Mouse (Mus musculus) heart, postnatal 25 days (tissue): ENCODE data around the gene Gm28635. TPM values are rescaled to one million over a fixed set of nuclear protein-coding genes. Genes with fewer than 3 reads are reported as not detected.
A peak's percentile ranks its signal among the peaks of the same experiment; 100 is the strongest.
"Not testable (repeated sequence)": the region's sequence is repeated elsewhere in the genome, so short reads cannot be mapped to it uniquely, and the experiment has no call there.

ENCODE experiments used
- DNase-seq: peaks from one replicate; pipeline ENCODE4 v3.0.0; 2022; ENCODE audit warnings: low spot score
- intact Hi-C: fragments of 180-260 bp; cut with DNase I; formaldehyde crosslinking; loops from one replicate; pipeline ENCODE4 v1.15.1; 2025
- total RNA-seq, 2 experiments: library from RNA; stranded (reverse); gene quantifications; 2 replicates each; pipeline ENCODE4 v1.2.3; 2021

Gene Gm28635
- total RNA-seq, 2 experiments from 2014 or later, result 5.4 to 5.8 TPM

DNA sequence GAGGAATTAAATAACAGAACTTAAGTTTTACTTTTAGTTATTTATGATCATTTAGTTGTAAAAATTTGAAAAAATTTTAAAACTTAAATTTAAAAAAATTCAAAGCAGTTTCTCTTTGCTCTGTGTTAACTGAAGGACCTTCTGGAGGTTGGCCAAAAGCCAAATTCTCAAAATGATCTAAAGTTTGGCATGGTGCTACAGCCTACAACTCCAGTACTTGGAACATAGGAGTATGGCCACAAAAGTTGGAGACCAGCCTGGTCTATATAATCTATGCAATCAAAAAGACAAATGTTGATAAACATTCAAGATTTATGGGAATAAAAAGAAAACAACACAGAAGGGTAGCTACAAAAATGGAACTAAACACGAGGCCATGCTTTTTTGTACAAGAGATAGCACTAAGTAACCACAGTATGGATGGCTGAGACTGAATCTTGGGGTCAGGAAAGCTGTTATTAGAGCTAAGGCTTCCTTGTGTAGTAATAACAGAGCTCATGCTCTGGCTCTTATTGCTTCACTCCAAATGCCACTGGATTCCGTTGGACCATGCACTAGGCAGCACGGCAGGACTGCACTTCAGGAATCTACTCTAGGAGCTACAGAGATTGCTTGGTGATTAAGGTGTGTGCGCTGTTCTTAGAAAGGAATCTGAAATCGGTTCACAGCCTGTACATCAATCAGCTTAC lies 17.3 kb upstream of the Gm28635 start:
- DNase-seq, result no peak
- intact Hi-C loops, result no loop called here

DNA sequence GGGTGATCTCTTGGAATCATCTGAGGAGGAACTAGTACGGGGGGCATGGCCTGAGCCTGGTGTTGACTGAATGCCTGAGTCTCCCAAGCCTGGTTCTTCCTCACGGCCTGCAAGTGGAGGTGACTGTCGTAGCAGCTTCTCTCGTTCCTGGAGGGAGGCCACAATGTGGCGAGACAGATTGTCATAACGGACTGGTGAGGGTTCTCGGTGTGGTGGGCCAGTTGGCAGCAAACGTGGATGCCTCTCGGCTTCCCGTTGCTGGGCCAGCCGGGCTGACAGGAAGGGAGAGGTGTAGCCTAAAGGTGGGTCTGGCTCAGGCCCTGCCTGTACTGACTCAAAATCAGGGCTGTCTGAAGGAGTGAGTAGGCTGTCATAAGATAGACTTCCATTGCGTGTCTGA lies 12.2 kb upstream of the Gm28635 start:
- intact Hi-C loops, result no loop called here
- DNase-seq, result no peak

DNA sequence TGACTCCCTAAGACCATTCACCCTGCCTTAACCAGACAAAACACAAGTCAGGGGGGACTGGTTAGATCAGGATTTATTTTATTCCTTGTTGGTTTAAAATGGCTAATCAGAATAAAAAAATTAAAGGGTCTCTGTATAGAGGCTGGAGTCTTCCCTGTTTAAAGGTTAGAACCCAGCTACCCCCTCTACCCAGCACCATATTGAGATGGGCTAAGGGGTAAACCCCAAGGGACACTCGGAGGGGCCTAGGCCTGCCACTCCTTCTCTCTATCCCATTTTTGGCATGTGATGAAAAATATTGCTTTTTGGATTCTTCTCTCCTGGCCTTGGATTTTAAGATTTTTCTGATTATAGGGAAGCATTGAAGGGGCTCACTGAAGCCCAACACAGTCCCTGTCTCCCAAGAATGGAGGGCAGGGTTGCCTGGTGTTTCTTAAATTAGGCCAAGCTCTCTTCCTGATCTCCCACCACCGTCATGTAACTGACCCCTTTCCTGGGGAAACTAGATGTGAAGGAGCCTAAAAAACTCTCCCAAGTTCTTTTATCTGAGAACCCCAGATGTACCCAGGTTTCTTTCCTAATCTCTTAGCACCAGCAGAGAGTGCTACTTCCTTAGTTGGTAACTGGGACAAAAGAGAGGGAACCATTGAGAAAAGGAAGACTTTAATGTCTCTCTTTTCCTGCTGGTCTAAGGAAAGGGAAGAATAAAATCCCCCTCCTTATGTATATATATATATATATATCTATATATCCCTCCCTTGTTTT lies 10.4 kb upstream of the Gm28635 start:
- intact Hi-C loops, result no loop called here
- no peak for DNase-seq

DNA sequence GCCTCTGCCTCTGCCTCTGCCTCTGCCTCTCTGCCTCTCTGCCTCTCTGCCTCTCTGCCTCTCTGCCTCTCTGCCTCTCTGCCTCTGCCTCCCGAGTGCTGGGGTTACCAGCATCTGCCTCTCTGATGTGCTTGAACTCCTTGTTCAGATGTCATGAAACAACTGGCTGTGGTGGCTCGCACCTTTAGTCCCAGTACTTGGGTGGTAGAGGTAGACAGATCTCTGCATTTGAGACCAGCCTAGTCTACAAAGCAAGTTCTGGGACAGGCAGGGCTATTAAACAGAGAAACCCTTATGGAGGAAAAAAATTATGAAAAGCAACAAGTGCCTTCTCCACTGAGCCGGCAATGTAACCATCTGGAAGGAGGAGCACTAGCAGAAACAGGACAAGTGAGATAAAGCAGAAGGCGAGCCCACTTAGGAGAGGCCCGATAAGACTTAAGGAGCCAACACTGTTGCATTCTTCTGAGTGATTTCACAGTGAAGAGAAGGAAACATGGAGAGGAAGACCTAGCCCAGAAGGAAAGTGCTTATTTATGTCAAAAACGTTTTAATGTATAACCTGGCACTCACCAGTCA lies 4.9 kb upstream of the Gm28635 start:
- intact Hi-C loops, result no loop called here
- DNase-seq, result no peak

DNA sequence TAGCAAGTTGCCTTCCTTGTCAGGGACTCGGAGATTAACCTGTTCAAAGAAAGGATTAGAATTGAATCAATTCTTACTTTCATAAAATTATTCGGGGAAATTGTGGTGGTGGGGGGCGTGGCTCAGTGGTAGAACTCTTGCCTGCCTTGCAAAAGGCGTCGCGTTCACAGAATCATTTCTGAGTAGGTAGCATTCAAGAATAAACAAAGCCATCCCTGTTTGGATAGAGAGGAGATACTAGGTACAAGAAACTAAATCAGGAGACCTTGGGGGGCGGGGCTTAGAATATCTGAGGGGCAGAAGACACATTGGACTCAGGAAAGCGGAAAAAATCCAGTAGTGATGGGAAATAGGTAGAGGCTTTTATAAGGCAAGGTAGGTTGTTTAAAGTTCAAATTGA lies 1.2 kb upstream of the Gm28635 start, which contains the start of gene Tmx2:
Gene Tmx2, minus strand, starts transcription at position 125 of the 400 bp plus-strand sequence.
- no peak for DNase-seq
- intact Hi-C loops, result loop anchor here (5.0 kb wide), 1 partner anchor 33 kb away; no protein-coding TSS in a partner anchor

DNA sequence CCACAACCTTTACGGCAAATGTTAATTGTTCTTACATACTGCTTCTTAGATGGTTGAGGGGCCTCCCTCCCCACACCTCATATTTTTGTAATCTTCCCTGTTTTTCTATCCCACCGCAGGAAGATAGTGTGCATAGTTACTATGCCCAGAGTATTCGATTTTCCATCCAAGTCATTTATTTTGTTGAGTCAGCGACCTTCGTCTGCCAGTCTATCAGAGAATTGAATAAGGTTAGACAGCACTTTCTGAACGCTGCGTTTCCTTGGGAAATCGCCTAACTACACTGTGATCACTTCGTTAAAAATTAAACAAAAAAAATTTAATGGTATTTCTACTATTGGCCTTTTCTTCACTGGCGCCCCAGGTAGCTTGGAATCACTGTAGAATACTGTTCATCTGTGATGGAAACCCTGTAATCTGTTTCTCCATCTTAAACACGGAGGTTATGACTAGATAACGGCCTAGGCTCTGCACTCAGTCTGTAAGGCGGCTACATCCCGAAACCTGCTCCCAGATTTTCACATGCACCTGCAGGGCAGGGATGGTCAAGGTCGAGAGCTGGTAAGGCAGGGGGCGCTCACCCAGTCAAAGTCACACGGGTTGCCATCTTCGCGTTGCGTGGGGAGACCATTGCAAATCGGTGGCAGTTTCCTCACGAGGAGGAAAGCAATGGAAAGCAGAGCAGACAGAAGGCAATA lies 422 bp downstream of the Gm28635 start:
- intact Hi-C loops, result loop anchor here (5.0 kb wide), 1 partner anchor 35 kb away; no protein-coding TSS in a partner anchor
- no peak for DNase-seq

DNA sequence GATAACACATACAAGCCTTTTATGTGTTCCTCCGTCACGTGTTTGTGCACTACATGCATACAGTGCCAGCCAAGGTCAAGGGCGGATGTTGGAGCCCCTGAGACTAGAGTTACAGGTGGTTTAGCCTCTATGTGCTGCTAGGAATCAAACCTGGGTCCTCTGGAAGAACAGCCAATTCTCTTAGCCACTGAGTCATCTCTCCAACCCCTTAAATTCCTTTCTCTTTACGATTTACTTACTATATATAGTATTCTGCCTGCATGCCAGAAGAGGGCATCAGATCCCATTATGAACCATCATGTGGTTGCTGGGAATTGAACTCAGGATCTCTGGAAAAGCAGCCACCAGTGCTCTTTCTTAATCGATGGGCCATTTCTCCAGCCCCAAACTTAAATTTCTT lies 6.3 kb downstream of the Gm28635 start:
- DNase-seq, intact Hi-C loops: not testable (repeated sequence)

DNA sequence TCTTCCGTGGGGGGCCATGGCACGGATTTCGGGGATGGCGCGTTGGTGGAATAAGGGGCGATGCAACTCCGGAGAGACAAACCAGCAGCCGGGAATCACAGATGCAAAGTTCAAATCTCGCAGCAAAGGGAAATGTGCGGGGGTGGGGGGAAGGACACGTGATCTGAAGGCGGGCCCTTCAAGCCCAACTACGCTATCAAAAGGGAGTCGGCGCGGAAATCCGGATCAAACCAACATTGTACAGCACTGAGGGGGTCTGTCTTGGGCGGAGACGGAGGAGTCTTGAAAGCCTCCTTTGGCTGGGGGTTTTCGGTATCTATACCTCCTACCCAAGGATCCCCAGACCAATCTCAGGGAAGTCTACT lies 7.3 kb downstream of the Gm28635 start, which contains the start of gene Selenoh:
Gene Selenoh, minus strand, starts transcription at position 202 of the 365 bp plus-strand sequence.
- peak; percentile 72 for DNase-seq
- intact Hi-C loops, result no loop called here

DNA sequence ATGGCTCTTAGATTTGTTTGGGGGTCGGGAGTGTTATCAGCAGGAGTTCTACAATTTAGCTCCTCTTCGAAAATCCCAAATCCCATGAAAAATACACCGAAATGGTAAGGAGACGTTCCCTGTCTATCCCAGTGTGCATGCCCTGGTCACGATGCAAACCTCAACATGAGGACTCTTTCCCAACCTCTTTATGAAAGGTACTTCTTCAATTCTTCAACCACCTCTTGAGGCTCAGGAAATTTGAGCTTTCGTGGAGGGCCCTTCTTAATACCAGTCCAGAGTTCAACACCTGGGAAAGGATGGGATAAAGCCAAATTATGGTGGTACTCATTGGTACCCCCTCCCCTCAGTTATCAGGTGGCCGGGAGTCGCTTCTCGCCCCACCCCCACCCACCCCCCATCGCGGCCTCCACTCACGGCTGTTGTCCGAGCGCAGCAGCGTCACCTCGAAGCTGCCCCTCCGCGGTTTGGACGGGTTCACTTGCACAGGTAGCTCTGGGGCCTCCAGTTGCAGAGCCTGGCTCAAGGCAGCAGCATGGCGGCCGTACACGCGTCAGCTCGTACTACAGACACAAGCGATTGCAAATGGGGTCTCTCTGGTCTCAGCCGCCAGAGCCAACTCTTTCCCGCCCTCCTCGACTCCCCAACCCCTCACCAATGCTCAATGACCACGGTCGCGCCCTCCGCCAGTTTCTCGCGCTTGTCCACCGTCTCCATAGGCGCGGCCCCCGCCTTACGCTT lies 7.8 kb downstream of the Gm28635 start:
- intact Hi-C loops, result no loop called here
- DNase-seq, result no peak

DNA sequence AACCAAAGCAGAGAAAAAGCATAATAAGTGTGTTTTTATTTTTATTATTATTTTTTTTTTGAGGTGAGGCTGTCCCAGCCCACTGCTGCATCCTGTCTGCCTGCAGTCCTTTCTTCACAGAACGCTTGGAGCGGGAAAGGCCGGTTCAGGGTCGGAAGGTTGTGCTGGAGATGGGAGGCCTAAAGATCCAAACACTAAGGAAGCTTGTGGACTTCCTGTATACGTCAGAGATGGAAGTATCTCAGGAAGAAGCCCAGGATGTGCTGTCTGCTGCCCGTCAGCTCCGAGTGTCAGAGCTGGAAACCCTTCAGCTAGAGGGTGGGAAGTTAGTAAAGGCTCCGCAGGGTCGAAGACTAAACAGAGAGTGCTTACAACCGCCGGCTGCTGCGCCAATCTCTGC lies 11.8 kb downstream of the Gm28635 start:
- intact Hi-C loops, result no loop called here

DNA sequence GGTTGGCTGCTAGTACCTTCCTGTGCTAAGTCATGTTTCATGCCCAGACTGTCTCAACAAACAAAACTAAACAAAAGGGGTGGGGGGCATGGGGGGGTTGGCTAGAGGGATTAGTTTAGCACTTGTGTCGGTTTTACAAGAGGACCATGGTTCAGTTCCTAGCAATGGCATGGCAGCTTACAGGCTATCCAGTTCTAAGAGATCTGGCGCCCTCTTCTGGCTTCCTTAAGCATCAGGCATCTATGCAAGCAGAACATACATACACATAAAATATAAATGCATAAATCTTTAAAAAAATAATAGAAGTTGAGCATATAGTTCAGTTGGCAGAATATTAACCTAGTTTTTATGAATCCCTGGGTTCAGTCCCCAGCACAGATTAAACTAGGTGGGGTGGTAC lies 15.0 kb downstream of the Gm28635 start:
- DNase-seq, result no peak
- intact Hi-C loops, result loop anchor here (5.0 kb wide), 1 partner anchor 106 kb away; no protein-coding TSS in a partner anchor

More for the DNA sequence above, 11.8 kb downstream of the Gm28635 start:
- no peak for DNase-seq

DNA sequence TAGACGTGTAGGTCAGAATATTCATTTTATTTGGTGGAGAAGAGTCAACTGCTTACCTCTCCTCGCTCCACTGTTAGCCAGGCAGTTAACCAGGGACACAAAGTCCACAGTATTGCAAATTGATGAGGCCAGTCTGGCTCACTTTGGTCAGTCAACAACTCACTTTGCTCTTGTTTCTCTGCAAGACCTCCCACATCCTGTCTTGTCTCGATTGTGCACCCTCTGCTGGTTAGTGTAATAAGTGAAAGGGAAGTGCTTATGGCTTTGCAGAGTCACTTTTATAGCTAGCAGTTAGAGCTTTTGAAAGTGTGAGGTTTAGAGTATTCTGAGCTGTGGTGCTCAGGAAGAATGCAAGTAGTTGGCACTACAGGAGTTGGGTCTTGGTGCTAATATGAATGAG lies 17.6 kb downstream of the Gm28635 start:
- intact Hi-C loops, result loop anchor here (2.0 to 5.0 kb wide), 3 partner anchors 43 to 201 kb away; no protein-coding TSS in a partner anchor
- DNase-seq, result no peak

DNA sequence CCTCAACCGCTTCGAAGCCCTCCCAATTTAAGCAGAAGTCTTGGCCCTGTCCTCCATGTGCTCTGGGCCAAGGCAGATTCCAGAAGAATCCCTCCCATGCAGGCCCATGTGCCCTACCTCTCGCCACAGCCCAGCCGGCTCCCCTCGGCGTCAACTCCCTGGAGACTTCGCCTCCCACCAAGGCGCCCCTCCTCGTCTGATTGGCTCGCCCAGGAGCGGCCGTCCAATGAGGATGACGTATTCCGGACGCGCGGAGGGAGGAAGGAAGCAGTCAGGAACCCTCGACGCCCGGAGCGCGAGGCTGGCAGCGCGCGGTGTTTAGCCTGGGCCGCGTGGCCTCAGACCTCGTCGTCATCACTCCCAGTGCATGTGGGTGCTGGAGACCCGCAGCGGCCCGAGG lies 19.0 kb downstream of the Gm28635 start, which contains the start of gene Btbd18:
Gene Btbd18, plus strand, starts transcription at position 274 of the 400 bp plus-strand sequence.
- DNase-seq, result no peak
- intact Hi-C loops, result no loop called here

DNA sequence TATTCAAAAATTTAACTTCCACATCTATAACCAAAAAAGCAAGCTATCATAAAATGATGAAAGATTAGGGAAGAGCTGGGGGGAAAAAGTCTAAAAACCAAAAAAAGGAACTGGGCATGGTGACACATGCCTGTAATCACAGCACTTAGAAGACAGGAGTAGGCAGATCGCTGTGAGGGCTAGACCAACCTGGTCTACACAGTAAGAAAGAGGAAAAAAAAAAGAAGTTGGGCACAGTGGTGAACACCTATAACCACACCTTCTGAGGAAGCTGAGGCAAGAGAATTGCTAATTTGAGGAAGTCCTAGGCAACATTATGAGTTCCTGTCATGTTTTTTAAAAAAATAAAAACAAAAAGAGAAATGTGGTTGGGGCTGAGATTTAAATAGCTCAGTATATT lies 22.0 kb downstream of the Gm28635 start:
- intact Hi-C loops, result no loop called here
- DNase-seq, result no peak

DNA sequence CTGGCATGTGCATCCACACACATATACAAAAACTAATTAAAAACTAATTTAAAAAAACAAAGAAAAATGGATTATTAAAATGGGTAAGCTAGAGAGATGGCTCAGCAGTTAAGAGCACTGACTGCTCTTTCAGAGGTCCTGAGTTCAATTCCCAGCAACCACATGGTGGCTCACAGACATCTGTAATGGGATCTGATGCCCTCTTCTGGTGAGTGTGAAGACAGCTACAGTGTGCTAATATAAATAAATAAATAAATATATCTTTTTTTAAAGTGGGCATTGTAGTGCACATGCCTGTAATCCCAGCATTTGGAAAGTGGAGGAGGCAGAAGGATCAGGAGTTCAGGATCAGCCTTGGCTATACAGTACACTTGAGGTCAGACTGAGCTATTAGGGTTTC lies 24.5 kb downstream of the Gm28635 start:
- no peak for DNase-seq
- intact Hi-C loops, result loop anchor here (2.0 kb wide), 2 partner anchors 19 to 35 kb away; no protein-coding TSS in a partner anchor

DNA sequence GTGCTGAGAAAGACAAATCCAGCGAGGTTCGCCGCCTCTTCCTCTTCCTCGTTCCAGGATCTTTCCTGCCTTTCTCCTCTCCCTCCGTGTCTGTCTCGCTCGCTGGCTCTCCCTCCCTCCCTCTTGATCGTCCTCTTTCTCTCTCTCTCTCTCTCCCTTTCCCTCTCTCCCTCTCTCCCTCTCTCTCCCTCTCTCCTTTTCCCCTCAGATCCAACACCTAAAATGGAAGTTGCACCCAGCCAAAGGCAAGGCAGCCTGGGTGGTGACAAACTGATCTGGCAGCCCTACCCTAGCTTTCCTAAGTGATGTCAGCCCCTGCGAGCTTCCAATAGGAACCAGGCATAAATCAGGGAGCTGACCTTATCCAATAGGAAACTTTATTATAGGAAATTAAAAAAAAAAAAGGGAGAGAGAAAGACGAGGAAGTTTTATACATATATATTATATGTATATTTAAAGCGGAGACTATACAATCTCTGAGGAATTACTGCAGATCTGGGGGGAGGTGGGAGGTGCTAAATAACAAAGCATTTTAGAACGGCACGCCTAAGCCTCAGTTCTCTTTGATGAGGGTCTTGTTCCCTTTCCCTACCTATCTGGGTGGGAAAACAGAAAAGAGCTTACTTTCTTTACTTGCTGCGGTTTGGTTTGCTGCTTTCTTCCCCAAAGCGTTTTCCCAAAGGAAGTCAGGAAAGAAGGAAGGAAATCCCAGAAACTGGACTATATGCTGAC lies 27.2 kb downstream of the Gm28635 start, which contains the start of gene Ctnnd1:
Gene Ctnnd1, minus strand, starts transcription at position 302 of the 732 bp plus-strand sequence.
- intact Hi-C loops, result no loop called here
- DNase-seq, result peak; percentile 83

DNA sequence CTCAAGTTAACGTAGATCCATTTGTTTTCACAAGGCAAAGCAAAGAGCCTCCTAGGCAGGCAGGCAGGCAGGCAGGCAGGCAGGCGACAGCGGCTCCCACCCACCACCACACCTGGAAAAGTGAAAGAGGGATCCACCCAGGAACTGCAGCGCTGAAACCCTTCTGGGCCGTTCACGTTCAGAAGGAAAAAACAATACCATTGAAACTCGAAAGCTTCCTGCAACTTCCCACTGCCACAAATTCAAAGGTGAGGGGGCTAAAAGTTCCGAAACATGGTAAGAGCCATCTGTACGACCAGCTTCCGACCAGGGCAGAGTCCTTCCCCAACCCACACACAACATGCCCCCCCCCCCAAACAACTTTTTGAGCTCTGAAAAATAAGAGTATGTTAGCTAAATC lies 28.2 kb downstream of the Gm28635 start:
- intact Hi-C loops, result no loop called here
- no peak for DNase-seq

DNA sequence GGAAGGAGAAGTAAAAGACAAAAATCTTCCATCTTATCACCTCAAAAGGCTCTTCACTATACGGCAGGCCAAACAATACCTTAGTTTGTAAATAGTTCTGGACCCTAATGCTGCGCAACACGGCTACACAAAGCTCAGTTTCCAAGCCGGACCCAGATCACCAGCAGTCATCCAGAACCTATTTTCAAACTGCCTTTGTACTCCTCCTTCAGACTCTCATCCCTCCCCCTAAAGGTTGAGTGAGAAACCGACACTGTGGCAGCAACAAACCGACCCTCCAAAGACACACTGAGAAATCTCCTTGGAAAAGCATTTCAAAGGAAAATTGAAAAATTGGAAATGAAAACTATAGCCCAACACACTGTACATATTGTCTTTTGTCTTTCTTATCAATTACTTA lies 29.5 kb downstream of the Gm28635 start:
- intact Hi-C loops, result no loop called here
- DNase-seq, result no peak
